Mouse (Mus musculus) embryonic fibroblast, embryonic 13.5 days (primary cell): ENCODE measurements at regions not wholly inside any gene's neighbourhood (a gene's known extent, or its start where the extent isn't known, plus 50 kb on each side); places are given as distances from the start of the nearest gene placed in this dataset.

Experiments used
- CTCF ChIP-seq: IDR thresholded peaks from 2 replicates; pipeline ENCODE4 v1.5.1; 2011; ENCODE audit warnings: mild to moderate bottlenecking, control low read depth, low read length, moderate library complexity, borderline replicate concordance; ENCODE audit not compliant: insufficient read depth
- POLR2A ChIP-seq: IDR thresholded peaks from 2 replicates; pipeline ENCODE4 v1.6.1; 2011; ENCODE audit warnings: low read depth, mild to moderate bottlenecking, control low read depth, low read length, moderate library complexity

DNA sequence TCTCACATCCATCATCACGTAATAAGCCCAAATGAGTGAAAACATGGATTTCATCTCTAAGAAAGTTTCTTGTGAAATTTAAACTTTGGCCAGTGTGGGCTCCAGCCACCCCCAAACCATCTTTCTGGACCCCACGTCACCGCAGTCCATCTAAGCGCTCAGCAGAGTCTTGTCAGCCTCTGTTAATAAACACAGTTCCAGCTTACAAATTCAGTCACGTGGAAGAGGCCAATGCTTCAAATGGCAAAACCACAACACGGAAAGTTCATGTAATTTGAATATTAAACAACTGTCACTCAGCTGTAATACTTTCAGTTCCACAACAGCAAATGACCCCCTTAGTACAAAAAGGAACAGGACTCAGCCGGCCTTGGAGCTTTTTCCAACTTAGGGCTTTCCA, 282.0 kb upstream of the Nfe2l3 start:
- TF ChIP-seq POLR2A, result no peak
- no peak for TF ChIP-seq CTCF
